Mouse (Mus musculus): ENCODE results near the gene Esam.

Esam gene

GRCm38 (mm10) chr9:37530888-37531705 is 3.2 kb downstream of the Esam start:
- DNase-seq (ENCODE audit: low spot score) = no peak

- no peak for DNase-seq (ENCODE audit: low spot score)
These were observed 9.0 kb downstream of the Esam start for GRCm38 (mm10) chr9:37536851-37537250.

- DNase-seq (ENCODE audit: low spot score) = no peak
These were observed 9.9 kb downstream of the Esam start for GRCm38 (mm10) chr9:37537658-37538250.

- no peak for DNase-seq (ENCODE audit: low spot score)
These were observed 11.5 kb downstream of the Esam start, which contains the start of gene Vsig2 for GRCm38 (mm10) chr9:37539170-37540025. Gene Vsig2, plus strand, starts transcription at chr9:37539255.

GRCm38 (mm10) chr9:37540226-37540625 is 12.3 kb downstream of the Esam start:
- DNase-seq (ENCODE audit: low spot score) = no peak

GRCm38 (mm10) chr9:37540701-37541575 is 13.1 kb downstream of the Esam start:
- no peak for DNase-seq (ENCODE audit: low spot score)

- DNase-seq (ENCODE audit: low spot score) = no peak
These were observed 14.2 kb downstream of the Esam start for GRCm38 (mm10) chr9:37541851-37542642.

- DNase-seq (ENCODE audit: low spot score) = no peak
These were observed 16.1 kb downstream of the Esam start for GRCm38 (mm10) chr9:37543869-37544440.

- no peak for DNase-seq (ENCODE audit: low spot score)
These were observed 16.7 kb downstream of the Esam start for GRCm38 (mm10) chr9:37544447-37545165.

- DNase-seq (ENCODE audit: low spot score) = no peak
These were observed 17.3 kb downstream of the Esam start for GRCm38 (mm10) chr9:37545166-37545610.

- no peak for DNase-seq (ENCODE audit: low spot score)
These were observed 18.1 kb downstream of the Esam start for GRCm38 (mm10) chr9:37545847-37546452.

- no peak for DNase-seq (ENCODE audit: low spot score)
These were observed 19.0 kb downstream of the Esam start for GRCm38 (mm10) chr9:37546889-37547288.

GRCm38 (mm10) chr9:37550435-37550834 is 22.6 kb downstream of the Esam start:
- DNase-seq (ENCODE audit: low spot score) = no peak

GRCm38 (mm10) chr9:37551751-37552531 is 24.1 kb downstream of the Esam start:
- no peak for DNase-seq (ENCODE audit: low spot score)

GRCm38 (mm10) chr9:37552536-37553293 is 24.8 kb downstream of the Esam start, which contains the start of gene Nrgn:
Gene Nrgn, minus strand, starts transcription at chr9:37552904.
- peak; percentile 80 for DNase-seq (ENCODE audit: low spot score)

GRCm38 (mm10) chr9:37554279-37554678 is 26.4 kb downstream of the Esam start:
- DNase-seq (ENCODE audit: low spot score) = no peak
